Mouse (Mus musculus) ES-E14 (cell line): Measurements from ENCODE around the gene Pax6.

Experiments
- CHD2 ChIP-seq: IDR thresholded peaks from 2 replicates; pipeline ENCODE4 v1.6.1; 2014; ENCODE audit warnings: mild to moderate bottlenecking, low read depth, low read length, inconsistent platforms
- MAFK ChIP-seq: IDR thresholded peaks from 2 replicates; pipeline ENCODE4 v1.6.1; 2014; ENCODE audit warnings: mild to moderate bottlenecking, low read depth, low read length, inconsistent platforms; ENCODE audit not compliant: insufficient read depth
- ZC3H11A ChIP-seq: IDR thresholded peaks from 2 replicates; pipeline ENCODE4 v1.6.1; 2012; ENCODE audit warnings: low read depth, mild to moderate bottlenecking, inconsistent platforms, low read length, borderline replicate concordance
- ZNF384 ChIP-seq: IDR thresholded peaks from 2 replicates; pipeline ENCODE4 v1.6.1; 2012; ENCODE audit warnings: low read depth, low read length, inconsistent platforms

DNA sequence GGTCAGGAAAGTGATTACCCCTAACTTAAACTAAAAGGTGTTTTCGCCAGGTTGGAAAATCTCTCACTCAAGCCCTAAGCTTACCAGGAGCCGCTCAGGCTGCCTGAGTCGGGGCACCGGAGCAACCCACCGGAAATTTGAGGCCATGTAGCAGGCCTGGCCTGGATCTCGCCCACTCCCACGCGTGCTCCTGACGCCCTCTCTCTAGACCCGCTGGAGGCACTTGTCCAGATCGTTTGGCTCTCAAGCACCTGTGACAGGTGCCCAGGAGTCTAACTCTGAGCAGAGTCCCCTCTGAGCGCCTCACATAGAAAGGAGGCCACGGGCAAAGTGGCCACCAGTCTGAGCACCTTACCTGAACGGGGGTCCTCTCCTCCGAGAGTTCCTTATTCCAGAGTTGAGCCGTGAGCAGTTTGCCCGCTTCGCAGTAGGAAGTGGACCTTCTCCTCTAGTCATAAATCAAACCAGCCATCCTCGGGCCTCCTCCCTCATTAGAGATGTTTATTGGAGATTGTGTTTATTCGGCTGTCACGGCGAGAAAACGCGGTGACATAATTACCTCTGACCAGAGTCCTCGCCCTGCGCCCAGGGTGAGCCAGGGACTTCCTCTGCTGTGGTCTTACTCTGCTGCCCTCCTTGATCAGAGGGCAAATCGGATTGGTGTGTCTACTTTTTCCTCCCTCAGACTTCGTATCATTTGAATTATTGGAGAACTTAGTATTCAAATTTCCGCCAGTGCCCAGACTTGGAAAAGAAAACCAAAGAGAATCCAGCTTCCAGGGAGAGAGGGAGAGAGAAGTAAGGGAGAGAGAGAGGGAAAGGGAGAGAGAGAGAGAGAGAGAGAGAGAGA is 1.4 kb downstream of the Pax6 start:
- TF ChIP-seq CHD2 (no peak), MAFK (no peak), ZC3H11A (no peak), ZNF384 (no peak)
